Mouse (Mus musculus) embryonic facial prominence, embryonic 10.5 days (tissue): Measurements from ENCODE around the gene Gja1. TPM values are rescaled to one million over a fixed set of nuclear protein-coding genes. Genes with fewer than 3 reads are reported as not detected.

ENCODE experiments used
- DNase-seq: peaks from one replicate; pipeline ENCODE4 v3.0.0-alpha.2; 2017; ENCODE audit warnings: low spot score
- H3K27ac ChIP-seq: fragments of 300-500 bp; sonication (generic); replicated peaks from 2 replicates; pipeline ENCODE4 v1.5.1; 2016; ENCODE audit warnings: mild to moderate bottlenecking
- H3K27me3 ChIP-seq: fragments of 300-500 bp; sonication (generic); replicated peaks from 2 replicates; pipeline ENCODE4 v1.6.1; 2016; ENCODE audit warnings: low read depth, mild to moderate bottlenecking; ENCODE audit not compliant: poor library complexity, severe bottlenecking
- H3K36me3 ChIP-seq: fragments of 300-500 bp; sonication (generic); replicated peaks from 2 replicates; pipeline ENCODE4 v1.6.1; 2016; ENCODE audit warnings: mild to moderate bottlenecking, moderate library complexity
- H3K4me1 ChIP-seq: fragments of 300-500 bp; sonication (generic); 2 replicates; pipeline ENCODE4 v1.6.1; 2016
- H3K4me3 ChIP-seq: fragments of 300-500 bp; sonication (generic); 2 replicates; pipeline ENCODE4 v1.5.1; 2016; ENCODE audit warnings: mild to moderate bottlenecking, moderate library complexity
- H3K9me3 ChIP-seq: fragments of 300-500 bp; sonication (generic); 2 replicates; pipeline ENCODE4 v1.6.1; 2016; ENCODE audit warnings: mild to moderate bottlenecking
- WGBS: fragments of 180-500 bp; shearing (Covaris S2); methylation state at CpG from one replicate; pipeline ENCODE4 v1.1.7; 2016; 5-methylcytosine and 5-hydroxymethylcytosine counted together
- polyA plus RNA-seq: library from polyadenylated mRNA; unstranded; fragments of >200 nt; fragmentation: Nextera tagmentation; extraction: Ambion mirVana; gene quantifications from 2 replicates; pipeline ENCODE4 v1.2.1, GENCODE M21; 2016

Gja1 gene
- polyA plus RNA-seq, 1 experiment from 2014 or later = 253 TPM

GRCm38 (mm10) chr10:56426369-56426768 lies 49.2 kb downstream of the Gja1 start:
- H3K9me3 ChIP-seq = no peaks in the 10 kb centered on the region
- H3K4me1 ChIP-seq = peaks cover 23% of the 10 kb centered on the region
- no peak for DNase-seq
- 60% methylated on average over 4 of the region's 4 CpGs for WGBS
- H3K36me3 ChIP-seq = no peaks in the 10 kb centered on the region
- H3K4me3 ChIP-seq = no peak overlapping the region
- H3K27me3 ChIP-seq = no peaks in the 10 kb centered on the region
- no peak overlapping the region; the same call in 1 of the 2 replicates for H3K27ac ChIP-seq

- DNase-seq = no peak
- H3K4me1 ChIP-seq = peaks cover 30% of the 10 kb centered on the region
- no peaks in the 10 kb centered on the region for H3K9me3 ChIP-seq
- H3K27ac ChIP-seq = no peak overlapping the region
- WGBS = 84% methylated on average over 2 of the region's 2 CpGs
- H3K36me3 ChIP-seq = no peaks in the 10 kb centered on the region
- no peaks in the 10 kb centered on the region for H3K27me3 ChIP-seq
- H3K4me3 ChIP-seq = no peak overlapping the region
These were observed 50.3 kb downstream of the Gja1 start for GRCm38 (mm10) chr10:56427382-56427781.

DNA sequence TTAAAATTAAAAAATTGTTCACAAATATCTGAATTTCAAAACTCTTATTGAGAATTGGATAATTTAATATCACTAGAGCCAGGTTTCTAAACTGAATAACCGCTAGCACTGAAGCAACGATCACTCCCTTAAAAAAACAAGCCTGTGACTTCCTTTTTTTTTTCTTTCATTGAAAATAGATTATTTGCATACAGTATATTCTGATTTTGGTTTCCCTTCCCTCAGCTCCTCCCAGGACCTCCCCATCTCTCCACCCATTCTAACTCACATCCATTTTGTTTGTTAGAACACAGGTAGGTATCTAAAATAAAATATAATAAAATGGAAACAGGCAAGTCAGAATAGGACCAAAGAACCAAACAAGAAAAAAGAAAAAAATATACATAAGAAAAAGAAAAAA lies 50.7 kb downstream of the Gja1 start:
- no peak for DNase-seq
- Histone ChIP-seq H3K9me3 (no peaks in the 10 kb centered on the region), H3K4me1 (peaks cover 34% of the 10 kb centered on the region), H3K27me3 (no peaks in the 10 kb centered on the region), H3K36me3 (no peaks in the 10 kb centered on the region), H3K27ac (no peak overlapping the region), H3K4me3 (no peak overlapping the region)
- 79% methylated on average over 2 of the region's 2 CpGs for WGBS

GRCm38 (mm10) chr10:56429011-56429410 lies 51.9 kb downstream of the Gja1 start:
- Histone ChIP-seq H3K9me3 (no peaks in the 10 kb centered on the region), H3K27me3 (no peaks in the 10 kb centered on the region), H3K4me3 (no peak overlapping the region), H3K27ac (no peak overlapping the region), H3K4me1 (peaks cover 43% of the 10 kb centered on the region), H3K36me3 (no peaks in the 10 kb centered on the region)
- no peak for DNase-seq
- 73% methylated on average over 5 of the region's 5 CpGs for WGBS

DNA sequence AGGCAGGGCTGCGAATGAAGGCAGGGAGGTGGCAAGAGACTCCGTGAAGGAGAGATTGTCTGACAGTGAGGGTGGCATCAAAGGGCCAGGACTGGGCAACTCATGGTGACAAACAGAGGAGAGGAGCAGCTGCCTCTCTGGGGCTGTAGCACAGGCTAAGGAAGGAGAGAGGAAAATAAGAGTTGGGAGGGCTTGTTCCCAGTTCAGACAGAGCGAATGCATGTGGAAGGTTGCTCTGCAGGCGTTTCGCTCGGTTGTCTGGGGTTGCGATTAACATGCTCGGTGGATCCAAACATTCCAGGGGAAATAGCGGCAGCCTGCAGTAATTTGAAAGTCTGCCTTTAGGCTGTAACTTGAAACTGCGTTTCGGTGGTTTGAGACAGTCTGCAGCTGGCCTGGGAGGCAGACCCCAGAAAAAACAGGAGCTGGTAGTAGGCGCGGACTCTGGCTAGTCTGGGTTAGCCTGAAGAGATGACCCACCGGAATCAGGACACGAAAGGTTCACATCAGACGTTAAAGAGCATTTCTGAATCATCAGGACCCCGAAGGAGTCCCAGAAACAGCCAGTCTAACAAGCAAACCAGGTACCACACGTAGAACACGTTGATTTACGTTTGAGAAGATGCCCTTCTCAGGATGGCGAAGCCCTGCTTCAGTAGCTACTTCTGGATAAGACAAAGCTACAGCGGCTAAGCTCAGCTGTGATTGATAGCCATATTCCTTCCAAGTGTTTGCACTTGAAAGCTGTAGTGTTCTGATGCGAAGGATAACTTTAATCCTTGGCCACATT lies 54.7 kb downstream of the Gja1 start:
- Histone ChIP-seq H3K36me3 (no peaks in the 10 kb centered on the region), H3K27me3 (no peaks in the 10 kb centered on the region), H3K4me3 (peak overlapping the region; percentile 52), H3K9me3 (no peaks in the 10 kb centered on the region), H3K27ac (peak overlapping the region; percentile 90), H3K4me1 (peaks cover 29% of the 10 kb centered on the region)
- 12% methylated on average over 23 of the region's 23 CpGs for WGBS
- peak; percentile 81 for DNase-seq

DNA sequence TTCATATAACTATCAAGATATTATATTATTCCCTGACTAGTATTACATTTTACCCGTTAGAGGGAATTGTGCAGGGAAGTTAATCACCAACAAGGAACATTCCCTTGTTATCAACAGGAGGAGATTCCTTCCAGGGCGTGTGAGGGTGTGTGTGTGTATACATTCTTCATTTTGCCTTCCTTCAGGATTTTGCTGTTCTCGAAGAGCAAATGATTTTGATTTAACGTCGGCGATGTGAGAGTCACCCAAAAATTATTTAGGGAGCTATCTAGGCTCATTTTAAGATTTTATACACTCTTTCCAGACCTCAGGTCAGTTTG lies 55.2 kb downstream of the Gja1 start:
- Histone ChIP-seq H3K27ac (peak overlapping the region; percentile 90), H3K9me3 (no peaks in the 10 kb centered on the region), H3K36me3 (no peaks in the 10 kb centered on the region), H3K27me3 (no peaks in the 10 kb centered on the region), H3K4me1 (peaks cover 29% of the 10 kb centered on the region), H3K4me3 (peak overlapping the region; percentile 52)
- no peak for DNase-seq
- WGBS = 66% methylated on average over 6 of the region's 6 CpGs

GRCm38 (mm10) chr10:56437290-56437689 lies 60.2 kb downstream of the Gja1 start:
- 88% methylated on average over 11 of the region's 11 CpGs for WGBS
- Histone ChIP-seq H3K4me1 (peaks cover 17% of the 10 kb centered on the region), H3K27ac (no peak overlapping the region), H3K4me3 (no peak overlapping the region), H3K36me3 (no peaks in the 10 kb centered on the region), H3K9me3 (no peaks in the 10 kb centered on the region), H3K27me3 (no peaks in the 10 kb centered on the region)
- no peak for DNase-seq

GRCm38 (mm10) chr10:56439638-56440037 lies 62.5 kb downstream of the Gja1 start:
- Histone ChIP-seq H3K4me1 (0 out of 2 replicates have a peak, but pooled peaks cover 3% of the 10 kb centered on the region), H3K9me3 (no peaks in the 10 kb centered on the region), H3K27me3 (no peaks in the 10 kb centered on the region), H3K27ac (no peak overlapping the region), H3K36me3 (no peaks in the 10 kb centered on the region), H3K4me3 (no peak overlapping the region)
- DNase-seq = no peak
- 78% methylated on average over 4 of the region's 4 CpGs for WGBS

GRCm38 (mm10) chr10:56444457-56444856 lies 67.3 kb downstream of the Gja1 start:
- DNase-seq = no peak
- Histone ChIP-seq H3K36me3 (no peaks in the 10 kb centered on the region), H3K4me3 (no peak overlapping the region), H3K4me1 (no peaks in the 10 kb centered on the region), H3K27me3 (no peaks in the 10 kb centered on the region), H3K9me3 (no peaks in the 10 kb centered on the region), H3K27ac (no peak overlapping the region)
- 86% methylated on average over 2 of the region's 2 CpGs for WGBS

- H3K36me3 ChIP-seq = no peaks in the 10 kb centered on the region
- no peaks in the 10 kb centered on the region for H3K4me1 ChIP-seq
- 86% methylated on average over 4 of the region's 4 CpGs for WGBS
- no peak for DNase-seq
- no peak overlapping the region for H3K4me3 ChIP-seq
- H3K9me3 ChIP-seq = no peaks in the 10 kb centered on the region
- no peak overlapping the region for H3K27ac ChIP-seq
- no peaks in the 10 kb centered on the region for H3K27me3 ChIP-seq
These were observed 71.9 kb downstream of the Gja1 start for GRCm38 (mm10) chr10:56449030-56449429.

Other genes starting within 250 kb of the Gja1 start
- gene Tbc1d32, start 148.6 kb upstream of the Gja1 start, polyA plus RNA-seq = 4.2 and 4.4 TPM in 2 replicates